Comparison of ENCODE assay signal across 15 mouse cellular contexts in the genomic region with DNA sequence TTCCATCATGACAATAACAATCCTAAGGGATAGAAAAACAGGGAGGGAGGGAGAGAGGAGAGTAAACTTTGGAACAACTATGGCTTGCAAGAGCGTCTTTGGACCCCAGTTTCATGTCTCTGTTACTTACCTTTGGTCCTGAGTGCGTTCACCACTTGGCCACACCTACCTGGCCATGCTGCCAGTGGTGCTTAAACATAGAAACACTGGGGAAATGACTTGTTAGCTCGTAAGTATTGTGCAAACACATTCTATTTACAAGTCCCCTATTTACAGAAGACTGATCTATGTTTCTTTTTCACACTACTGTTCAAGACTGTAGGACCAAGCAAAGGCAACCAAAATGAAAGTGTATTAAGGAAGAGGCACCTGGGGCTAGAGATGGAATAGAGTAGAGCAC. TPM values are rescaled to one million over a fixed set of nuclear protein-coding genes. Genes with fewer than 3 reads are reported as not detected.
"Had no signal": no experiment of that assay in that cellular context is flagged by ENCODE, and none has a peak within 500 bp of the region (broad histone marks: within the 10 kb centered on the region; RNA-seq: fewer than 3 reads in every experiment).

No protein-coding gene starts in this region.

- ATAC-seq: intestine, embryonic 16.5 days; midbrain, embryonic 16.5 days had no signal

- H3K27me3 ChIP-seq: hindbrain, embryonic 15.5 days; kidney, embryonic 15.5 days; limb, embryonic 15.5 days; megakaryocyte, embryonic 14.5 days; midbrain, embryonic 12.5 days; neural tube, embryonic 13.5 days had no signal

- DNase-seq: kidney, adult 2 months; kidney, postnatal 14 days; retina, postnatal 1 day; right cerebral cortex, postnatal 4 days; spleen, adult 18-20 months; thymus, postnatal 4 days had no signal

- H3K4me3 ChIP-seq: hindbrain, embryonic 15.5 days; kidney, embryonic 15.5 days; limb, embryonic 15.5 days; megakaryocyte, embryonic 14.5 days; midbrain, embryonic 12.5 days; neural tube, embryonic 13.5 days had no signal

- H3K9me3 ChIP-seq: hindbrain, embryonic 15.5 days; kidney, embryonic 15.5 days; limb, embryonic 15.5 days; midbrain, embryonic 12.5 days; neural tube, embryonic 13.5 days had no signal

- H3K4me2 ChIP-seq: hindbrain, embryonic 15.5 days; kidney, embryonic 15.5 days; limb, embryonic 15.5 days; midbrain, embryonic 12.5 days; neural tube, embryonic 13.5 days had no signal

- H3K4me1 ChIP-seq: hindbrain, embryonic 15.5 days; limb, embryonic 15.5 days; megakaryocyte, embryonic 14.5 days; midbrain, embryonic 12.5 days; neural tube, embryonic 13.5 days had no signal

- H3K9ac ChIP-seq: hindbrain, embryonic 15.5 days; kidney, embryonic 15.5 days; limb, embryonic 15.5 days; midbrain, embryonic 12.5 days; neural tube, embryonic 13.5 days had no signal

- H3K36me3 ChIP-seq: hindbrain, embryonic 15.5 days; kidney, embryonic 15.5 days; limb, embryonic 15.5 days; midbrain, embryonic 12.5 days; neural tube, embryonic 13.5 days had no signal

- H3K27ac ChIP-seq: hindbrain, embryonic 15.5 days; kidney, embryonic 15.5 days; limb, embryonic 15.5 days; macrophage; midbrain, embryonic 12.5 days; neural tube, embryonic 13.5 days had no signal

RNA-seq across cellular contexts. Expression of gene Tm4sf1, which starts 39.5 kb away (rescaled TPM):
- polyA plus RNA-seq: macrophage had no signal
